Mouse (Mus musculus) c-Kit-positive CD71-positive TER-119-positive erythroid progenitor cells, embryonic 14.5 days (primary cell): ENCODE results near the gene Alox15.
"Not testable (repeated sequence)": the region's sequence is repeated elsewhere in the genome, so short reads cannot be mapped to it uniquely, and the experiment has no call there.

Experiments used
- DNase-seq: peaks from one replicate; pipeline ENCODE4 v3.0.0-alpha.2; 2013; ENCODE audit warnings: low spot score

Gene Alox15

GRCm38 (mm10) chr11:70351868-70352267, at the start of gene Alox15:
Gene Alox15 (minus strand): TSS chr11:70352031.
- peak; percentile 22 for DNase-seq

GRCm38 (mm10) chr11:70389421-70389820, 37.6 kb upstream of the Alox15 start:
- no peak for DNase-seq

- DNase-seq: no peak
Measured at GRCm38 (mm10) chr11:70387436-70387835, 35.6 kb upstream of the Alox15 start.

GRCm38 (mm10) chr11:70384136-70384535, 32.3 kb upstream of the Alox15 start:
- no peak for DNase-seq

GRCm38 (mm10) chr11:70381330-70381729, 29.5 kb upstream of the Alox15 start:
- DNase-seq: no peak

- no peak for DNase-seq
Measured at GRCm38 (mm10) chr11:70380478-70381005, 28.7 kb upstream of the Alox15 start.

GRCm38 (mm10) chr11:70376054-70376453, 24.2 kb upstream of the Alox15 start:
- no peak for DNase-seq

- DNase-seq: no peak
Measured at GRCm38 (mm10) chr11:70374302-70374701, 22.5 kb upstream of the Alox15 start.

GRCm38 (mm10) chr11:70372849-70373557, 21.2 kb upstream of the Alox15 start:
- no peak for DNase-seq

- DNase-seq: no peak
Measured at GRCm38 (mm10) chr11:70372396-70372795, 20.6 kb upstream of the Alox15 start.

- not testable (repeated sequence) for DNase-seq
Measured at GRCm38 (mm10) chr11:70368626-70369025, 16.8 kb upstream of the Alox15 start.

- DNase-seq: not testable (repeated sequence)
Measured at GRCm38 (mm10) chr11:70367701-70368100, 15.9 kb upstream of the Alox15 start.

GRCm38 (mm10) chr11:70348630-70349029, 3.2 kb downstream of the Alox15 start:
- DNase-seq: no peak

- DNase-seq: no peak
Measured at GRCm38 (mm10) chr11:70347861-70348260, 4.0 kb downstream of the Alox15 start.

- no peak for DNase-seq
Measured at GRCm38 (mm10) chr11:70345546-70345945, 6.3 kb downstream of the Alox15 start.

GRCm38 (mm10) chr11:70345061-70345460, 6.8 kb downstream of the Alox15 start:
- no peak for DNase-seq

- no peak for DNase-seq
Measured at GRCm38 (mm10) chr11:70339481-70339880, 12.3 kb downstream of the Alox15 start.

- peak; percentile 40 for DNase-seq
Measured at GRCm38 (mm10) chr11:70334477-70334876, 17.4 kb downstream of the Alox15 start.

GRCm38 (mm10) chr11:70324726-70325125, 27.1 kb downstream of the Alox15 start:
- no peak for DNase-seq

GRCm38 (mm10) chr11:70322528-70322927, 29.3 kb downstream of the Alox15 start, which contains the start of gene Alox12e:
Gene Alox12e (minus strand): TSS chr11:70322628.
- no peak for DNase-seq

GRCm38 (mm10) chr11:70321664-70322063, 30.2 kb downstream of the Alox15 start:
- peak; percentile 28 for DNase-seq

- DNase-seq: no peak
Measured at GRCm38 (mm10) chr11:70319614-70320013, 32.2 kb downstream of the Alox15 start.

- DNase-seq: peak; percentile 7
Measured at GRCm38 (mm10) chr11:70313833-70314232, 38.0 kb downstream of the Alox15 start.

GRCm38 (mm10) chr11:70309341-70309740, 42.5 kb downstream of the Alox15 start:
- peak; percentile 50 for DNase-seq
